Mouse (Mus musculus): ENCODE measurements around the gene Gm10972. TPM values are rescaled to one million over a fixed set of nuclear protein-coding genes. Genes with fewer than 3 reads are reported as not detected.

Gene Gm10972
- polyA plus RNA-seq (2017; shearing (Covaris generic)) = not detected

DNA sequence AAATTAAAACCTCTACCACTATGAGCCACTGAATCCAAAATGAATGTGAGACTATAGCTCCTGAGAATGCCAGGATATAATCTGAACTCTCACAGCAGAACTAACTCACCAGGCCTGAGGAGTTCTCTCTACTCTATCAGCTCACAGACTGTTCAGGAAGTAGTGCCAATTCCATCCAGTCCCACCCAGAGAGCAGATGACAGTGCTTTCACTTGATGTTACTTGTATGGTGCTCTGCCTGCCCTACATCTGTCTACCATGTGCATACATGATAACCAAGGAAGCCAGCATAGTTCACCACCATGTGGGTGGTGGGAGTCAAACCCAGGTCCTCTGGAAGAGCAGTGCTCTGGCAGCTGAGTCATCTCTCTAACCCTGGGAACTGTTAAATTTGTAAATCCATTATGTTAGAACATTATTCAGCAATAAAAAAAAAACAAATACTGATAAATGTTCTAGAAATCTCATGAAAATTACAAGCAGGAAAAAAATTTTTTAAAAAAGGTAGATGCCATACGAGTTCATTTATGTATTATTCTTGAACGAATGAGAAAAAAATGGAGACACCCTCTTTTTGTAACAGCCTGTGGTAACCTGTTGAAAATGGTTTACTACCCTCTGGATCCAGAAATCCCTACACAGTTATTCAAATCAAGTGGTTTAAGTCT is at the start of gene Gm10972:
Gm10972 (plus strand) TSS at position 618 of the 668 bp plus-strand sequence.

DNA sequence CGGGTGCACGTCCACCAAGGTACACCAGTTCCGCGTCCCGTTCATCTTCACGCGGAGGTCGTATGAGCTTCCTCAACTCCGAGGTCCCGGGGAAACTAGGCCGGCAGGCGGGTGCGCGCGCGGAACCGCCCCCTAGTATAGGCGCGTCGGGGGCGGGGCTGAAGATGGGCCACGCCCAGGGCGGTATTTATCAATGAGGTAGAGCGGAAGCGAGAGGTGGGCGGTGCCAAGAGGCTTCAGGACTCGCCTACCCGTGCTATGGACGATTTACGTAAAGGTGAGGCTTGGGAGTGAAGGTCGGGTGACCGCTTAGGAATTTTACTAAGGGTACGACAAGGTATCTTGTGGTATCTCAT is 15.8 kb downstream of the Gm10972 start, which contains the start of gene Tuft1:
Tuft1 (minus strand) TSS at position 133 of the 356 bp plus-strand sequence.

Other genes with a start within 250 kb of the Gm10972 start
- not detected for gene Lingo4, start 244.6 kb upstream of the Gm10972 start, polyA plus RNA-seq (2017; shearing (Covaris generic))
- 0.85 TPM for gene Tdrkh, start 229.8 kb upstream of the Gm10972 start, polyA plus RNA-seq (2017; shearing (Covaris generic))
- 63.0 TPM for gene Mrpl9, start 199.8 kb upstream of the Gm10972 start, polyA plus RNA-seq (2017; shearing (Covaris generic))
- gene Oaz3, start 199.2 kb upstream of the Gm10972 start, polyA plus RNA-seq (2017; shearing (Covaris generic)) = 2.0 TPM
- gene Celf3, start 164.8 kb upstream of the Gm10972 start, polyA plus RNA-seq (2017; shearing (Covaris generic)) = 2.7 TPM
- not detected for gene Riiad1, start 162.8 kb upstream of the Gm10972 start, polyA plus RNA-seq (2017; shearing (Covaris generic))
- 10.6 TPM for gene Snx27, start 60.4 kb upstream of the Gm10972 start, polyA plus RNA-seq (2017; shearing (Covaris generic))
- gene Tuft1, start 15.8 kb downstream of the Gm10972 start, polyA plus RNA-seq (2017; shearing (Covaris generic)) = 3.3 TPM
- not detected for gene Selenbp2, start 50.4 kb downstream of the Gm10972 start, polyA plus RNA-seq (2017; shearing (Covaris generic))
- 0.32 TPM for gene Cgn, start 143.4 kb downstream of the Gm10972 start, polyA plus RNA-seq (2017; shearing (Covaris generic))
- gene Pogz, start 194.5 kb downstream of the Gm10972 start, polyA plus RNA-seq (2017; shearing (Covaris generic)) = 17.2 TPM
- gene Psmb4, start 243.8 kb downstream of the Gm10972 start, polyA plus RNA-seq (2017; shearing (Covaris generic)) = 221 TPM

Data from effector memory CD4-positive, alpha-beta T cell, adult 7 months (primary cell).